Comparison of ENCODE assay signal across 32 mouse cellular contexts in genomic region chr9:48865235-48865634, GRCm38 (mm10). TPM values are rescaled to one million over a fixed set of nuclear protein-coding genes. Genes with fewer than 3 reads are reported as not detected.
DNase-seq lines count a peak whose midpoint lies in the region; ATAC-seq lines count a peak whose summit lies in the region.
"Had no signal": no experiment of that assay in that cellular context is flagged by ENCODE, and none has a peak within 500 bp of the region (broad histone marks: within the 10 kb centered on the region; RNA-seq: fewer than 3 reads in every experiment).

No protein-coding gene starts in this region.

- WGBS in stomach, embryonic 15.5 days: 38% methylated on average over 9 of the region's 9 CpGs

- H3K4me1 ChIP-seq in stomach, embryonic 15.5 days: 0 out of 2 replicates have a peak, but pooled peaks cover 2% of the 10 kb centered on the region
- H3K4me1 ChIP-seq: heart, embryonic 12.5 days; heart, embryonic 15.5 days had no signal

- peak; percentile 47; the same call in 1 of the 2 replicates for ATAC-seq in stomach, embryonic 15.5 days (ENCODE audit: insufficient read depth, low FRiP score, low read depth)
- ATAC-seq: forebrain, embryonic 13.5 days; forebrain, embryonic 16.5 days; hindbrain, postnatal 0 days; inflammation-experienced regulatory T-cells, adult 6 months had no signal

- H3K4me2 ChIP-seq in stomach, embryonic 15.5 days: no peak overlapping the region
- H3K4me2 ChIP-seq: embryonic facial prominence, embryonic 12.5 days; forebrain, embryonic 13.5 days; heart, embryonic 12.5 days; heart, embryonic 15.5 days; hindbrain, embryonic 14.5 days had no signal

- intact Hi-C loops in heart, postnatal 36 days (cut with DNase I): loop anchor here (10.0 kb wide), 1 partner anchor 190 kb away; the partner anchor contains the start of gene Zw10

- peak; percentile 73 for DNase-seq in heart, adult 11 months
- DNase-seq in heart, postnatal 36 days: no peak
- peak; percentile 30 for DNase-seq in urinary bladder, postnatal 14 days (ENCODE audit: low spot score)
- no peak for DNase-seq in urinary bladder, adult 2 months (ENCODE audit: low spot score)
- no peak for DNase-seq in thymus, postnatal 10 days (ENCODE audit: low spot score in 2 of 2)
- no peak for DNase-seq in right cerebral cortex, postnatal 4 days
- DNase-seq: adrenal gland, adult 2 months; adrenal gland, postnatal 14 days; B cell, adult 2 months; cerebellum, adult 11-12 months; cerebellum, adult 8-10 months; cerebellum, postnatal 10 days; cerebellum, postnatal 36 days; embryo, embryonic 11 days; gastrocnemius, postnatal 10 days; heart, adult 18-20 months; heart, postnatal 10 days; heart, postnatal 4 days had no signal

- no peaks in the 10 kb centered on the region for H3K27me3 ChIP-seq in stomach, embryonic 15.5 days (replicated peaks)
- H3K27me3 ChIP-seq: embryonic facial prominence, embryonic 12.5 days had no signal

- no peak overlapping the region for H3K9ac ChIP-seq in stomach, embryonic 15.5 days
- H3K9ac ChIP-seq: embryonic facial prominence, embryonic 12.5 days; forebrain, embryonic 13.5 days; heart, embryonic 12.5 days; heart, embryonic 15.5 days; hindbrain, embryonic 14.5 days had no signal

- H3K4me3 ChIP-seq in stomach, embryonic 15.5 days (replicated peaks): no peak overlapping the region
- H3K4me3 ChIP-seq: embryonic facial prominence, embryonic 12.5 days; forebrain, embryonic 10.5 days; forebrain, embryonic 13.5 days; heart, embryonic 12.5 days; heart, embryonic 15.5 days had no signal

- peak overlapping the region; percentile 59 for H3K27ac ChIP-seq in stomach, embryonic 15.5 days
- H3K27ac ChIP-seq: embryonic facial prominence, embryonic 12.5 days; forebrain, embryonic 10.5 days; forebrain, embryonic 13.5 days; heart, embryonic 15.5 days; hindbrain, embryonic 14.5 days; hindbrain, postnatal 0 days had no signal

- H3K36me3 ChIP-seq in stomach, embryonic 15.5 days: no peaks in the 10 kb centered on the region
- H3K36me3 ChIP-seq: embryonic facial prominence, embryonic 12.5 days; forebrain, embryonic 10.5 days; G1E; heart, embryonic 12.5 days; heart, embryonic 15.5 days had no signal

- H3K9me3 ChIP-seq in stomach, embryonic 15.5 days: no peaks in the 10 kb centered on the region
- H3K9me3 ChIP-seq: embryonic facial prominence, embryonic 12.5 days; forebrain, embryonic 10.5 days; forebrain, embryonic 13.5 days; G1E; heart, embryonic 12.5 days; heart, embryonic 15.5 days had no signal

RNA-seq across cellular contexts. Expression of gene Zbtb16, which starts 29.2 kb away (rescaled TPM):
- total RNA-seq in heart, postnatal 36 days (2021): 100 to 1,000 TPM; 118 to 222 TPM
- polyA plus RNA-seq in urinary bladder, adult 2 months (2012; rRNA removed): 7.4 and 21.3 TPM in 2 replicates
- 3.9 and 4.5 TPM in 2 replicates for polyA plus RNA-seq in stomach, embryonic 15.5 days (2015; fragmentation: Nextera tagmentation; extraction: Ambion mirVana)
- polyA plus RNA-seq: inflammation-experienced regulatory T-cells, adult 6 months had no signal

RNA-seq across cellular contexts. Expression of gene Htr3a, which starts 45.7 kb away (rescaled TPM):
- total RNA-seq in heart, postnatal 36 days (2021): not detected
- 1.1 and 1.7 TPM in 2 replicates for polyA plus RNA-seq in urinary bladder, adult 2 months (2012; rRNA removed)
- 1.5 and 1.7 TPM in 2 replicates for polyA plus RNA-seq in stomach, embryonic 15.5 days (2015; fragmentation: Nextera tagmentation; extraction: Ambion mirVana)
- total RNA-seq: CH12.LX; G1E; gastrocnemius, adult 18-20 months; gastrocnemius, postnatal 10 days; gastrocnemius, postnatal 4 days; heart, postnatal 10 days had no signal
- polyA plus RNA-seq: G1E; inflammation-experienced regulatory T-cells, adult 6 months had no signal

Comparison
In these comparisons a context has a peak if more than half of its experiments do, and no peak if none do; other contexts are left out.
1. DNase-seq: peak in heart, adult 11 months (single experiment) and urinary bladder, postnatal 14 days (single experiment); none in heart, postnatal 36 days (0 of 2), urinary bladder, adult 2 months (single experiment), thymus, postnatal 10 days (0 of 2) and right cerebral cortex, postnatal 4 days (single experiment).